ENCODE assay signal across 9 mouse cellular contexts in the genomic region with DNA sequence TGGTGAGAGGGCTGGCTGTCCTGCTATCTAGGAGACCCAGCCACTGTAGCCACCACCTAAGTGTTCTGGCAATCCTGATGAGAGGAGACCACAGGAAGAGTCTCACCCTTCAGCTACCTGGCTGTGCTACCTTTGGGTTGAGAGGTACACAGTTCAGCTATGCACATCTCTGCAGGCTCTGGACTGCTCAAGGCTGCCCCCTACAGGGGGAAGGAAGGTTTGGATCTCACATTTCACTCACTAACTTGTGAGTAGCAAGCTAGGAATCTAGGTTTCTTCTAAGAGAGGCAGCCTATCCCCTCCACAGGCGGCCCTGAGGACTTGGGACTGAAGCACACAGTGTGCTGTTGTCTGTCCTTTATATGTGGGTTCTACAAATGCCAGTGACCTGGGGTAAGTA. TPM values are rescaled to one million over a fixed set of nuclear protein-coding genes. Genes with fewer than 3 reads are reported as not detected.
DNase-seq lines count a peak whose midpoint lies in the region; ATAC-seq and TF ChIP-seq lines count a peak whose summit lies in the region.
"Had no signal": no experiment of that assay in that cellular context is flagged by ENCODE, and none has a peak within 500 bp of the region (broad histone marks: within the 10 kb centered on the region; RNA-seq: fewer than 3 reads in every experiment).

No protein-coding gene starts in this region.

- no peaks in the 10 kb centered on the region for H3K36me3 ChIP-seq in kidney, postnatal 0 days (ENCODE audit: insufficient read depth, low read length)
- no peaks in the 10 kb centered on the region for H3K36me3 ChIP-seq in midbrain, embryonic 15.5 days (replicated peaks)
- H3K36me3 ChIP-seq: embryonic facial prominence, embryonic 13.5 days had no signal

- H3K27me3 ChIP-seq in kidney, postnatal 0 days (ENCODE audit: insufficient read depth, low read length): no peaks in the 10 kb centered on the region
- H3K27me3 ChIP-seq in midbrain, embryonic 15.5 days (replicated peaks): peaks cover 3% of the 10 kb centered on the region

- peak; percentile 62 for TF ChIP-seq CTCF in kidney, postnatal 0 days (IDR thresholded peaks at IDR 0.05; ENCODE audit: low read depth)

- no peaks in the 10 kb centered on the region for H3K4me1 ChIP-seq in kidney, postnatal 0 days (replicated peaks; ENCODE audit: insufficient read depth, low read length)
- H3K4me1 ChIP-seq in midbrain, embryonic 15.5 days: no peaks in the 10 kb centered on the region

- no peak overlapping the region for H3K4me2 ChIP-seq in kidney, postnatal 0 days (ENCODE audit: low read length)
- no peak overlapping the region for H3K4me2 ChIP-seq in midbrain, embryonic 15.5 days
- H3K4me2 ChIP-seq: embryonic facial prominence, embryonic 13.5 days had no signal

- no peak overlapping the region for H3K27ac ChIP-seq in kidney, postnatal 0 days
- no peak overlapping the region for H3K27ac ChIP-seq in midbrain, embryonic 15.5 days
- H3K27ac ChIP-seq: embryonic facial prominence, embryonic 13.5 days had no signal

- no peak overlapping the region for H3K4me3 ChIP-seq in kidney, postnatal 0 days (replicated peaks; ENCODE audit: low read depth, low read length)
- no peak overlapping the region for H3K4me3 ChIP-seq in midbrain, embryonic 15.5 days
- H3K4me3 ChIP-seq: embryonic facial prominence, embryonic 13.5 days had no signal

- WGBS in kidney, postnatal 0 days: 30% methylated on average over 1 of the region's 1 CpGs
- WGBS in midbrain, embryonic 15.5 days: 36% methylated on average over 1 of the region's 1 CpGs

- H3K9me3 ChIP-seq in kidney, postnatal 0 days (replicated peaks; ENCODE audit: low read length): no peaks in the 10 kb centered on the region
- no peaks in the 10 kb centered on the region for H3K9me3 ChIP-seq in midbrain, embryonic 15.5 days
- H3K9me3 ChIP-seq: embryonic facial prominence, embryonic 13.5 days had no signal

- DNase-seq in cerebellum, postnatal 10 days: peak; percentile 43 to 52
- no peak for DNase-seq in cerebellum, adult 11 months
- DNase-seq in right cerebral cortex, postnatal 4 days: peak; percentile 15
- no peak for DNase-seq in right cerebral cortex, postnatal 36 days (ENCODE audit: low spot score in 2 of 2)
- no peak for DNase-seq in kidney, postnatal 0 days (ENCODE audit: low spot score)
- peak; percentile 16 to 19 for DNase-seq in thymus, postnatal 36 days
- no peak for DNase-seq in spleen, adult 12 weeks (ENCODE audit: low spot score)

- ATAC-seq in kidney, postnatal 0 days (replicated peaks; ENCODE audit: low FRiP score, low read depth): no peak
- ATAC-seq in midbrain, embryonic 15.5 days (replicated peaks): no peak

- H3K9ac ChIP-seq in kidney, postnatal 0 days (ENCODE audit: low read depth, low read length): no peak overlapping the region
- no peak overlapping the region for H3K9ac ChIP-seq in midbrain, embryonic 15.5 days
- H3K9ac ChIP-seq: embryonic facial prominence, embryonic 13.5 days had no signal

RNA-seq across cellular contexts. Expression of gene Barx1, which starts 16.6 kb away (rescaled TPM):
- not detected in 2 replicates for polyA plus RNA-seq in kidney, postnatal 0 days (2015; fragmentation: Nextera tagmentation; extraction: Ambion mirVana)
- polyA plus RNA-seq in midbrain, embryonic 15.5 days (2015; fragmentation: Nextera tagmentation; extraction: Ambion mirVana): not detected in 2 replicates

RNA-seq across cellular contexts. Expression of gene Ptpdc1, which starts 53.9 kb away (rescaled TPM):
- 9.9 and 10.7 TPM in 2 replicates for polyA plus RNA-seq in kidney, postnatal 0 days (2015; fragmentation: Nextera tagmentation; extraction: Ambion mirVana)
- 16.1 and 18.6 TPM in 2 replicates for polyA plus RNA-seq in midbrain, embryonic 15.5 days (2015; fragmentation: Nextera tagmentation; extraction: Ambion mirVana)

Comparison
In these comparisons a context has a peak if more than half of its experiments do, and no peak if none do; other contexts are left out.
1. DNase-seq: peak in cerebellum, postnatal 10 days (2 of 2), right cerebral cortex, postnatal 4 days (single experiment) and thymus, postnatal 36 days (2 of 2); none in cerebellum, adult 11 months (single experiment), right cerebral cortex, postnatal 36 days (0 of 2), kidney, postnatal 0 days (single experiment) and spleen, adult 12 weeks (single experiment).